Mouse (Mus musculus) megakaryocyte, embryonic 14.5 days (primary cell): ENCODE measurements around the gene Mthfr.

ENCODE experiments used
- FLI1 ChIP-seq: IDR thresholded peaks from 2 replicates; pipeline ENCODE4 v1.6.1; 2012; ENCODE audit warnings: low read length, inconsistent platforms, mixed read lengths
- GATA1 ChIP-seq: IDR thresholded peaks from 3 replicates; pipeline ENCODE4 v1.6.1; 2012; ENCODE audit warnings: mixed read lengths, low read length, inconsistent platforms, borderline replicate concordance

DNA sequence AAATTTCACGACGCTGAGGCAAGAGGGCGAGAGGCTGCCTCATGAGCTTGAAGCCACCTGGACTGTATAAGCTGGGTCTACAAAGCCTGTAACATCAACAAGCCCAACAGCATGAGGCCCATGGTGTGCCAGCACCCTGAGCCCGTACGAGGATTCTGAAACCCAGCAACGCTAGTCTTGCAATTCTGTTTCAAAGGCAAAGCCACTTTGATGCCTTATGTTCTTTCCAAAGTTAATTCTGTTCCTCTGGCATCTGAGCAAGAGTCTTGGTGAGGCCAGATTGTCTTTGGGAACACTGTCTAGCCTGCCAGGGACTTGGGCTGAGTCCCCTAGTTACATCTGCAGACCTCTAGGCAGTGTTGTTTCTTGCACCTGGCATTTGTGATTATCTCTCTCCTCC lies 20.1 kb downstream of the Mthfr start:
- TF ChIP-seq GATA1: no peak
- TF ChIP-seq FLI1: no peak
